Mouse (Mus musculus) macrophage (primary cell): ENCODE data around the gene Kif21a. TPM values are rescaled to one million over a fixed set of nuclear protein-coding genes. Genes with fewer than 3 reads are reported as not detected.

Experiments used
- H3K27ac ChIP-seq: fragments of 350-480 bp; formaldehyde crosslinking; 2 replicates; pipeline ENCODE4 v1.9.0; 2021
- H3K36me3 ChIP-seq: fragments of 350-480 bp; formaldehyde crosslinking; 2 replicates; pipeline ENCODE4 v1.9.0; 2021; ENCODE audit errors: inconsistent target
- H3K4me3 ChIP-seq: fragments of 350-480 bp; formaldehyde crosslinking; 2 replicates; pipeline ENCODE4 v1.9.0; 2021; ENCODE audit errors: inconsistent target
- H3K79me2 ChIP-seq: fragments of 350-480 bp; formaldehyde crosslinking; 2 replicates; pipeline ENCODE4 v1.9.0; 2021; ENCODE audit errors: inconsistent target
- WGBS: methylation state at CpG from one replicate; pipeline ENCODE4 v1.1.7; 2026; ENCODE audit warnings: inconsistent platforms; ENCODE audit not compliant: missing documents; 5-methylcytosine and 5-hydroxymethylcytosine counted together
- polyA plus RNA-seq: library from polyadenylated mRNA; stranded (reverse); fragments of 250-400 nt; gene quantifications from 3 replicates; pipeline ENCODE4 v1.2.4, GENCODE M21; 2018; ENCODE audit warnings: inconsistent platforms

Kif21a gene
- polyA plus RNA-seq, 1 experiment from 2014 or later = not detected

- no peaks in the 10 kb centered on the region for H3K36me3 ChIP-seq
- 82% methylated on average over 6 of the region's 7 CpGs for WGBS
- no peaks in the 10 kb centered on the region for H3K79me2 ChIP-seq
- no peak overlapping the region for H3K27ac ChIP-seq
- no peak overlapping the region for H3K4me3 ChIP-seq
Observed at GRCm38 (mm10) chr15:91004726-91005125, 45.0 kb downstream of the Kif21a start.

- H3K27ac ChIP-seq = no peak overlapping the region
- H3K4me3 ChIP-seq = no peak overlapping the region
- no peaks in the 10 kb centered on the region for H3K36me3 ChIP-seq
- WGBS = 93% methylated on average over 10 of the region's 10 CpGs
- H3K79me2 ChIP-seq = no peaks in the 10 kb centered on the region
Observed at GRCm38 (mm10) chr15:91001037-91001616, 48.6 kb downstream of the Kif21a start.

- WGBS = 91% methylated on average over 21 of the region's 21 CpGs
Observed at GRCm38 (mm10) chr15:91000280-91001036, 49.3 kb downstream of the Kif21a start.

GRCm38 (mm10) chr15:90992871-90993270, 56.9 kb downstream of the Kif21a start:
- H3K27ac ChIP-seq = no peak overlapping the region
- no peak overlapping the region for H3K4me3 ChIP-seq
- H3K36me3 ChIP-seq = no peaks in the 10 kb centered on the region
- 69% methylated on average over 2 of the region's 2 CpGs for WGBS
- no peaks in the 10 kb centered on the region for H3K79me2 ChIP-seq

More at GRCm38 (mm10) chr15:91000280-91001036, 49.3 kb downstream of the Kif21a start:
- Histone ChIP-seq H3K36me3 (no peaks in the 10 kb centered on the region), H3K4me3 (no peak overlapping the region), H3K79me2 (no peaks in the 10 kb centered on the region), H3K27ac (no peak overlapping the region)

- H3K27ac ChIP-seq = no peak overlapping the region
- H3K79me2 ChIP-seq = no peaks in the 10 kb centered on the region
- H3K4me3 ChIP-seq = no peak overlapping the region
- no peaks in the 10 kb centered on the region for H3K36me3 ChIP-seq
- 94% methylated on average over 14 of the region's 14 CpGs for WGBS
Observed at GRCm38 (mm10) chr15:90992388-90992787, 57.4 kb downstream of the Kif21a start.

GRCm38 (mm10) chr15:90991843-90992242, 57.9 kb downstream of the Kif21a start:
- Histone ChIP-seq H3K4me3 (no peak overlapping the region), H3K79me2 (no peaks in the 10 kb centered on the region), H3K36me3 (no peaks in the 10 kb centered on the region), H3K27ac (no peak overlapping the region)
- 93% methylated on average over 4 of the region's 4 CpGs for WGBS

GRCm38 (mm10) chr15:90987714-90988250, 62.0 kb downstream of the Kif21a start:
- H3K27ac ChIP-seq = no peak overlapping the region
- H3K79me2 ChIP-seq = no peaks in the 10 kb centered on the region
- WGBS = 94% methylated on average over 12 of the region's 12 CpGs
- no peaks in the 10 kb centered on the region for H3K36me3 ChIP-seq
- no peak overlapping the region for H3K4me3 ChIP-seq

GRCm38 (mm10) chr15:90975914-90976313, 73.8 kb downstream of the Kif21a start:
- 93% methylated on average over 5 of the region's 5 CpGs for WGBS
- Histone ChIP-seq H3K79me2 (no peaks in the 10 kb centered on the region), H3K4me3 (no peak overlapping the region), H3K36me3 (no peaks in the 10 kb centered on the region), H3K27ac (no peak overlapping the region)

GRCm38 (mm10) chr15:90971914-90972767, 77.6 kb downstream of the Kif21a start:
- H3K36me3 ChIP-seq = no peaks in the 10 kb centered on the region
- WGBS = 91% methylated on average over 13 of the region's 13 CpGs
- H3K27ac ChIP-seq = no peak overlapping the region
- H3K79me2 ChIP-seq = no peaks in the 10 kb centered on the region
- no peak overlapping the region for H3K4me3 ChIP-seq

- H3K36me3 ChIP-seq = no peaks in the 10 kb centered on the region
- no peak overlapping the region for H3K27ac ChIP-seq
- WGBS = 42% methylated on average over 2 of the region's 2 CpGs
- H3K79me2 ChIP-seq = no peaks in the 10 kb centered on the region
- no peak overlapping the region for H3K4me3 ChIP-seq
Observed at GRCm38 (mm10) chr15:90963320-90963719, 86.4 kb downstream of the Kif21a start.

- no peaks in the 10 kb centered on the region for H3K36me3 ChIP-seq
- WGBS = 85% methylated on average over 4 of the region's 4 CpGs
- H3K79me2 ChIP-seq = no peaks in the 10 kb centered on the region
- no peak overlapping the region for H3K4me3 ChIP-seq
- H3K27ac ChIP-seq = no peak overlapping the region
Observed at GRCm38 (mm10) chr15:90962548-90962947, 87.2 kb downstream of the Kif21a start.

GRCm38 (mm10) chr15:90960831-90961554, 88.8 kb downstream of the Kif21a start:
- 95% methylated on average over 8 of the region's 8 CpGs for WGBS

GRCm38 (mm10) chr15:90951383-90951782, 98.4 kb downstream of the Kif21a start:
- 94% methylated on average over 6 of the region's 6 CpGs for WGBS
- H3K36me3 ChIP-seq = no peaks in the 10 kb centered on the region

More at GRCm38 (mm10) chr15:90960831-90961554, 88.8 kb downstream of the Kif21a start:
- Histone ChIP-seq H3K79me2 (no peaks in the 10 kb centered on the region), H3K4me3 (no peak overlapping the region), H3K36me3 (no peaks in the 10 kb centered on the region), H3K27ac (no peak overlapping the region)

GRCm38 (mm10) chr15:90938469-90938868, 111.3 kb downstream of the Kif21a start:
- no peaks in the 10 kb centered on the region for H3K79me2 ChIP-seq
- H3K4me3 ChIP-seq = no peak overlapping the region
- 100% methylated on average over 1 of the region's 1 CpGs for WGBS
- H3K27ac ChIP-seq = no peak overlapping the region
- H3K36me3 ChIP-seq = no peaks in the 10 kb centered on the region

More at GRCm38 (mm10) chr15:90951383-90951782, 98.4 kb downstream of the Kif21a start:
- Histone ChIP-seq H3K27ac (no peak overlapping the region), H3K79me2 (no peaks in the 10 kb centered on the region), H3K4me3 (no peak overlapping the region)
